Mouse (Mus musculus) mesoderm, embryonic 11.5 days (tissue): Measurements from ENCODE around the gene Zfp644.
A peak's percentile ranks its signal among the peaks of the same experiment; 100 is the strongest.

ENCODE experiments used
- DNase-seq: peaks from one replicate; pipeline ENCODE4 v3.0.0-alpha.2; 2012; ENCODE audit warnings: low read depth, low spot score

Gene Zfp644

DNA sequence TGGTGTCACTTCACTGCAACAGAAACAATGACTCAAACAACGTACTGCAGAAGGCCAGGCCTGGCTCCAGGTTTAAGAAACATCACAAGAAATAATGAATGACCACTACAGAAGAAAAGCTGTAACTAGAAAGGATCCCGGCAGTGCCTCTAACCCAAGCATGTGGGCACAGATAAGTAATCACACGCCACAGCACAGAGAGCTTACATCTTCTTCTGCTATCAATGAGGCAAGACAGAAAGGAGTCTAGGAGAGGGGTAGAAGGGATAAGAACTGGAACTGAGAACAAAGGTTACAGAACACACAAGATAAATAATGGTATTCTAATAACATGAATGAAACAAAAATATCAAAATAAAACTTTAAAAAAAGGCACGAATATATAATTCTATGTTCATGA lies 32.2 kb downstream of the Zfp644 start:
- no peak for DNase-seq

DNA sequence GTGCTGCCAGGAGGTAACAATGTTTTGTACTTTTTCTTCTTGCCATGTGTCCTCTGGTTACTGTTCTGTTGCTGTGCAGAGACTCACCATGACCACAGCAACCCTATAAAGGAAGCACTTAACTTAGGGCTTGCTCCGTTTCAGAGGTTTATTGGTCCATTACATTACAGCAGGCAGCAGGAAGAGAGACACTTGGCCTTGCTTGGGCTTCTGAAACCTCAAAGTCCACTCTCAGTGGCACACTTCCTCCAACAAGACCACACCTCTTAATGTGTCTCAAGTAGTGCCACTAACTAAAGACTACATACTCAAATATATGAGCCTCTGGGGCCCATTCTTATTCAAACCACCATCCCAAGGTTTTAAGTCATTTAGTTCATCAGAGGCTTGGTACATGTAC lies 36.2 kb downstream of the Zfp644 start:
- DNase-seq = no peak

DNA sequence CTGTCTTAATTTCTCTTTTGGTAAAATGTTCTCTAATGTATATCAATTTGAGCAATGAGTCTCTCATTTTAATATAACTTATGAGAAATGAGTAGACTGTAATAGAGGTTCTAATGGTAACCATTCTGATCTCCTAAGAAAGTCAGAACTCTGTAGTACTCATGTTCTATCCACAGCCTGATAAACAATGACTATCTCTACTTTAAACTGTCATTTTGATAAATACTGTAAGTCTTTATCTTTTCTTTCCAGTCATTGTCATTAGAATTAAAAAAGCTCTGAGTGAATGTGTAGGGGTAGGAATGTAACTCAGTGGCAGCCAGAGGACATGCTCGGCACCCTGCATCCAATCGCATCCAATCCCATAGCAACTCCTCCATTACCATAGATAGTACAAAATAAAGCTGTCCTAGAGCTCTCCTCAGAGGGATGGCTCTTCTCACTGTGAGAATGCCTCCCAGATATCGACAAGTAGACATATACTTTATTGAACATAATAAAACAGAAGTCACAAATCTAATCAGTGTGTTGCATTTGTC lies 44.2 kb downstream of the Zfp644 start:
- no peak for DNase-seq

DNA sequence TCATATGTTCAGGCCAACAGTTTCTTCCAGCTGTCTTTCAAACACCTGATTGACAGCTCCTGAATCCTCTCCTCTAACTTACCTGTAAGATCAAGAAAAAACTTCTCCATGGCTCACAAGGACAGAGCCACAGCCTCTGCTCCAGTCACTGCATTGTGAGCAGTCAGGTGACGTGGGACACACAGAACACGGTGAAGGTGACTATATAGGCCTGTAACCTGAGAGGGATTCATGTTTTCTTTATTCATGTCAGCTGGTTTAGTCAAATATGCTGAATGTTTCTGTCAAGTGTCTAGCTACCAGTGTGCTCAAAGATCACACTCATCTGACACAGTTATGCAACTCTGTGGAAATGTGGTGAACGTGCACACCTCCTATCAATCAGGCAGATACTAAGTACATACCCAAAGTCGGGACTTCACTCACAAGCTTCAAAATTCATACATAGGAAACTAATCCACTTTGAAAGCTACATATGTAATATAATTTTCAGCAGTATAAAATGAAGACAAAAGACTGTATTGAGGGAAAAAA lies 44.8 kb downstream of the Zfp644 start:
- DNase-seq = no peak

DNA sequence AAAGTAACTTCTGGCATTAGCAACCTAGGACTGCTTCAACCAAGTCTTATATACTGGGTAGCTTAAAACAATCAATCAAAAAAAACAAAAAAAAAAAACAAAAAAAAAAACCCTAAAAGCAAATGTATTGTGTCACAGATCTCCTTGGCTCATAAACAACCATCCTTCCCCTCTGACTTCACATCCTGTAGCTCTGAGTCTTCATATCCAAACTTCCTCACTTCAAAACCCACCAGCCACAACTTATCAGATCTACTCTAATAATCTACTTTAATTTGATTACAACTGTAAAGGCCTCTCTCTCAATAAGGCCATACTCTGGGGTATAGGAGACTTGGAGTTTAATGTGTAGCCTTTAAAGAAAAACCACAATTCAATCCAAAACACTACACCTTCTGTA lies 47.1 kb downstream of the Zfp644 start:
- no peak for DNase-seq

DNA sequence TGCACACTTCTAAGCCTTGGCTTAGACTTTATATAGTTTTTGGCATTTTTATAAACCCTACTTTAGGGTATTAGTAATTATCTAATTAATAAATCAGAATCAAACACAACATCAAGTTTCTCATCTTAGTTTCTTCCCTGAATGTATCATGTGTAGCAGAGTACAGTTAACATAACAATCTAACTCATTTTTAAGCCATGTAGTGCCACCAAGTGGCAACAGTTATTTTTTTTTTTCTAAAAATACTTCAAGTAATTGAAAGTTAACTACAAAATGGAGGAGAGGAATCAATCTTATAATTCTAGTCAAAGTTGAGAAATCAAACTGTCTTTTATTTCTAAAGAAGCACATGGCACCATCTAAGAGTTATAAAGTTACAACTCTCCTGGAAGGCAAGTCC lies 47.6 kb downstream of the Zfp644 start:
- no peak for DNase-seq

DNA sequence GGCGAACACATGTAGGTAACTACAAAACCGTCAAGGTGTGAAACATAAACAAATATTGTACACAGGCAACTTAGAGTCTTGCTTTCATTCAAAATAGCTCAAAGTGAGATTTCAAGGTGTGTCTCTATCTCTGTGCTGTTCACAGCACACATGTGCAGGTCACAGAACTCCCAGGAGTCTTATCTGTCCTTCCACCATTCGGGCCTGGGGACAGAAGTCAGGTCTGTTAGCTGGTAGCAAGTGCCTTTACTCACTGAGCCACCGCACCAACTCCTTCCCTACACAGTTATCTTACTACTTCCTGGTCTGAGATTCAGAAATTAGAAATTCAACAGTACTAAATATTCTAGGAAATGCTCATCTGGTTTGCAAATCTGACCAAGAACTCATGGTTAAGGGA lies 53.7 kb downstream of the Zfp644 start:
- DNase-seq = no peak

DNA sequence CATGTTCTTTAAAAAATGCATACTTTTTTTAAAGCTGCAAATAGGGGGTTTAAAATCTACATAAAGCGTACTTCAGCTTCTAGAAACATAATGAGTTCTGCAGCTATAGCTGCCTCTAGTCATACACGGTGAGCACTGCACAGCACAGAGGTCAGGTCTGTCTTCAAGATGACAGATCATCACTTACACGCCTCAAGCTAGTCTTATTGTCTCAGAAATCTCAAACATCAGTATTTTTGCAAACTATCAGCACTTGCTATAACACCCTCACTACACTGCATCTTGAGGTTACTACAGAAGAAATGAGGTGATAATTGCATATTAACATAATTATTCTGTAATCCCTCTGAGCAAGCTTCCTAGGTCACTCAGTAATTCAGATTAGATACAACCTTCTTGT lies 55.2 kb downstream of the Zfp644 start:
- no peak for DNase-seq

DNA sequence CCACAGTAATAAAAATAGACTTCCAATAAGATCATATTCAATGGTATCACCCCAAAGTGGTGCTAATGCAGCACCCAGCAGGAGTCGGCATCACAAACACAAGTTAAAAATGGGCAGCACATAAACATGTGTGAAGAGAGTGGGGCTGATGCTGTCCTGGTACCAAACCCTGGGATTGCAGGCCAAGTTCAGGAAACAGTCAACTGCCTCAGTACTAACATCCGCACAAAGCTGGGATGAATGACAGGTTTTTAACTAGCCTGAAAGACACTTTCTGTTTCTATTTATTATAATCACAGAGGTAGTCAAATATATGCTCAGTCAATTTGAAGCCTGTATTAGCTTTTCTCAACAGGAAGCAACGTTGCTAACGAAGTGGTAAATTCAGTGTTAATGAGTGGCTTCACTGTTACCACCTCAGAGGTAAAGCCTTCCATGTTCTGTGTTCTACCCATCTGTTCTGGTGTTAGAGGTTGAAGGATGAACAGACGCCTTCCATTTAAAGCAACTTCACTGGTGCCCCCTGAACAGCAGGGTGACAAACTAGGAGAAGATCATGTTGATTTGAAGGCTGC lies 56.8 kb downstream of the Zfp644 start:
- no peak for DNase-seq

DNA sequence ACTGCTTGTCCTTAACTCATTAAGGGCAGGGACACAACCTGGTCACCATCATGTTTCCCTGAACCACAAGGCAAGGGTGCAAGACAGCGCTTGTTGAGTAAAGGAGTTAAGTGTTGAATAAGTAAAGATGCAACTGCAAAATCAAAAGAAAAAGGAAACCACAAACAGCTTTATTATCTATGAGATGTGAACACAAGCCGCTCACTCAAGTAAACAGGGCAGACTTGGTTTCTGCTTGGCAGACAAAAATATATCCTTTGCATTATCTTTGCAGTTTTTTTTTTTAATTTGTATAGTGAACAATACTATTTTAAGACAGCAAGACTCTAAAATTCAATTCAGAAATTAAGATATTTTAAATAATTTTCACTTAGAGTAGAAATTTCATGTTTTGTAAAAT lies 57.5 kb downstream of the Zfp644 start:
- DNase-seq = no peak

DNA sequence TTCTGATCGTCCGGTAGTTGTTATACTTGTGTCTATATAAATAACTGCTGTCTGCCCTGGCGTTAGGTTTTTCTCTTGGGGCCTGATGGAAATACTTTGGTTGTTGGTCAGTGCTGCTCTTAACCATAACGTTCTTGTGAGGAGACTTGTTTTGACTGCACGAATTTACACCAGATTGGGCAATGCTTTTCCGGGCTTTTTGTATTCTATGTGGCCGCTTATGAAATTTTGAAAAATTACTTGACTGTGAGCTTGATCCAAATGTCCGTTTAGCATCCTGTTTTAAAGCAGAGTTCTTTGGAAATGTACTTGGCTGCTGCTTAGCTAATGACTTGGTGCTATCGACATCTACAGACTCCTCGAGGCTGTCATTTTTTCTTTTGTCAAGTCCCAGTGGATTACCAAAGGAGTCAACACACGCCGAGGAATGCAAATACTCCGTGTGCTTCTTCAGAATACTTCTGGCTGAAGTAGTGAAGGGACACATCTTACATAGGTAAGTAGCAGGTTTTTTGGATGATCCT lies 60.6 kb downstream of the Zfp644 start:
- DNase-seq = no peak

DNA sequence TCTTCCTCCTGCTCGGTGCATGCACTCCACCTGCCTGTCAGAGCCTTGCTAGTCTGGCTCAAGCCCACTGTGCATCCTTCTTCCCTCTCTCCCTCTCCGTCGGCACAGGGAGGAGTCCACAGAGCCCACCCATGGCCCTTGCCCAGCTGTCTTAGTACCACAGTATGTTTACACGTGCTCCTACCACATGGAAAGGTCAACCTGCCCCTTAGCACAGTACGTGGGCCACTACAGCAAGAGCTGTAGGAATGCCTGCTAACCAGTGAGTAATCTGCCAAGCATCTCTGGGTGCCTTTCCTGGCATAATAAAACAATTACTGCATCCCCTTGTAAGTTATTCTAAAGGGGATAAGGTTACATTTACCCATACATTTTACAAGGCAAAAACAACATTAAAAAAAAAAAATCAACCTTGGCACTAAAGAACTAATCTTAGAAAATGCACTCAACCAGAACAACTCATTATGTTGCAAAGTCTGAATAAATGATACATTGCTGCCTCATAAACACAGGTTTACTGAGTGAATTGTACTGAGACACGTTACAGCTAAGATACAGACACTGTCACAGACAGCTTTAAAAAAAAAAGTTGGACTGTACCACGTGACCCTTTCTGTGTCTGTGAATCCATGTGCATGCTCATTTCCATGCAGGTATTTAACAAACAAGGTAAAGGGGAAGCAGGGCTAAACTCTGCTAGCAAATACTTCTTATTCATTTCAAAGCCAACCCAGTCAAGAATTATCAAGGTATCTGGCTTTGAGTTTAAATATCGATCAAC lies 68.5 kb downstream of the Zfp644 start:
- DNase-seq = no peak

DNA sequence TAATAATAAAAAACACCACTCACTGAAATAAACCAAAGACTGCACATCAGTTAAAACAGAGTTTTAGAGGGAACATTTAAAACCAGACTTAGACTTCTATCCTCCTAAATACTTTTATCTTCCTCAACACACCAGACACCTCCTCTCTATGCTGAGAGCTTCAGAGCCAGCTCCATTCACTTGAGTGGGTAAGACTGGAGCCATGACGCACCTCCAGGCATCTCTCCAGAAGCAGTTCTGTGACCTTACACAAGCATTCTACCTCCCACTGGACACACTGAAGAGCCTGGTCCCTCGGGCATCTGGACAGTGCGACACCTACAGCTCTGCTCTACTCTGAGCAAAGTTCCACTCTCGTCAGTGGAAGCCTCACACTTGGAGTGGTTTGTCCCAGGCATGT lies 73.8 kb downstream of the Zfp644 start:
- DNase-seq = no peak

DNA sequence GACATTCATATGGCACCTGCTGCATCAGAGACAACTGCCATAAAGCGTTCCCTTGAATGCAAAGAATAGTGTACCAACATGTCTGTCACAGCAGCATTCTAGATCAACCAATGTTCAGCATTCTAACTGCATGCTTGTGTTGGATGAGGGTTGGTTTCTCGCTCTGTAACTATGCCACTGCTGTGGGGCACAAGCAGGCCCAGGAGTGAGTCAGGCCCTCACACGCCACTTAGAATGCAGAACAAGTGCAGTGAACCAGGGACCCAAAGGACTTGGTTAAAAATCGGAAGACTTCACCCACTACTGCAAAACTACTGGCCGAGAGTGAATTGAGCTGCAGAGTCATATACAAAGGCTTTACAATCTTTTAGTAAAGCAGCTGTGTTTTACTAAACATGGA lies 74.9 kb downstream of the Zfp644 start:
- DNase-seq = no peak

DNA sequence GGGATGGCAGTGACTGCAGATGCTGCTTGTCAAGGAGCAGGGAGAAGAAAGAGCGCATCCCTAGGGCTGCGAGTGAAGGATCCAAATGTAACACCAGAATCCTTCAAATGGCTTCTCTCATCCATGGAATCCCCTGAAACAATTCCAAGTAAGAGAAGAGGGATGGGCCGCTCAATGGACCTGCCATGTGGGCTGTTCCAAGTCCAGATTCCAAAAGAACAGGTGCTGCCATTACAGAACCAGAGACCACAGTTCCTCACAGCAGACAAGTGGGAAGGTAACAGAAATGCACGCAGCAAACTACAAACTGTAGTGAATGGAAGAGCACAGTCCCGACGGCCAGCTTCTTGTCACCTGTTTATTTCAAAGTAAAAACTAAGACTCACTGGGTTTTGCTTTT lies 76.6 kb downstream of the Zfp644 start:
- no peak for DNase-seq

DNA sequence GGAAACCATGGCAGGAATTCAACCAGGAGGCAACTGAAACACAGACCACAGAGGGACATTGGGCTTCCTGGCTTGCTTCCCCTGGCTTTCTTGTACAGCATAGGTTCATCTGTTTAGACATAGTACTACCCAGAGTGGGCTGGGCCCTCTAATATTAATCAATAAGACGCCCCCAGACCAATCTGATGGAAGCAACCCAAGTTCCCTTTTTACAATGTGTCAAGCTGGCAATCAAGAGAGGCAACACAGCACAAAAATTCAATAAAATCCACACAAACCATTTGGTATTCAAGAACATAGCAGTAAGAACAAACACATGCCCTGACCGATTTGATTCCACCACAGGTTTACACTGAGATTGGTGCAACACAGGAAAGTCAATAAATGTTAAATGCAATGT lies 82.1 kb downstream of the Zfp644 start:
- DNase-seq = no peak

DNA sequence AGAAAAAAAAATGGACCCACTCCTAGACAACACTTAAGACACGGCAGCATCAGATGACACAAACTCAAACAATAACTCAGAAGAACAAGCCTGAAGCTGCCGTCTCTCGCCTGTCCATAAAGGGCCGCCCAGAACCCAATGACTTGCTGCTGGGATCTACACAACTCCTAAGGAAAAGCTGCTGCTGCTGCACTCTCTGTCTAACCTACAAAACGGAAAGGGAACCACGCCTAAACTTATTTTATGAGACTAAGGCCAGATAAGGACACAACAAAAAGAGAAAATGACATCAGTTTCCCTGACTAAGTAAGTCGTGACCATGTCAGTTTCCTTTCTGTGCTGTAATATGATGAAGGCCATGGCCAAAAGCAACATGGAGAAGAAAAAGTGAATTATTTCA lies 82.5 kb downstream of the Zfp644 start:
- DNase-seq = no peak

DNA sequence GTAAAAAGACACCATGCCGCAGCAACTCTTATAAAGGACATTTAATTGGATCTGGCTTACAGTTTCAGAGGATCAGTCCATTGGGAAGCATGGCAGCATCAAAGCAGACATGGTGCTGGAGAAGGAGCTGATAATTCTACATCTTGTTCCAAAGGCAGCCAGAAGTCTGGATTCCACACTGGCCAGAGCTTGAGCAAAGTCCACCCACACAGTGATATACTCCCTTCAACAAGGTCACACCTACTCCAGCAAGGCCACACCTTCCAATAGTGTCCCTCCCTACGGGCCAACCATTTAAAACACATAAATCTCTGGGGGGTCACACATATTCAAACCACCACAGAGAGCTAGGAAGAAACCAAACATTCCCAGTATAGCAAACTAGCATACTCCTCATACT lies 84.9 kb downstream of the Zfp644 start:
- no peak for DNase-seq

DNA sequence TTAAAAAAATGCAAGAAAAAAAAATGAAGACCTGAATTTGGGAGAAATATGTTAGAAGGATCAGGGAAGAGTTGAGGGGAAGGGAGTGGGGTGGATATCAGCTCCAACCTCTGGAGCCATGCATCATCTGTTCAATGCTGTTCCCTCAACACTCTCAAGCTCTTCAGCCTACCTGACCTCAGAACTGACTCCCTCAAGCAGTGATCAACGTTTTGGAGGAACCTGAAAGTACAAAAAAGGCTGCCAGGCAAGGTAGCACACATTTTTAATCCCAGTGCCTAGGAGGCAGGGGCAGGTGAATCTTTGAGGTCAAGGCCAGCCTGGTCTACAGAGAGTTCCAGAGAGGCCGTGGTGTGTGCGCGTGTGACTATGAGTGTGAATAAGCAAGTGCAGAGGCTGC lies 88.3 kb downstream of the Zfp644 start, which contains the start of gene Gm17304:
Gene Gm17304 (plus strand): TSS at position 301 of the 400 bp plus-strand sequence.
- DNase-seq = no peak

DNA sequence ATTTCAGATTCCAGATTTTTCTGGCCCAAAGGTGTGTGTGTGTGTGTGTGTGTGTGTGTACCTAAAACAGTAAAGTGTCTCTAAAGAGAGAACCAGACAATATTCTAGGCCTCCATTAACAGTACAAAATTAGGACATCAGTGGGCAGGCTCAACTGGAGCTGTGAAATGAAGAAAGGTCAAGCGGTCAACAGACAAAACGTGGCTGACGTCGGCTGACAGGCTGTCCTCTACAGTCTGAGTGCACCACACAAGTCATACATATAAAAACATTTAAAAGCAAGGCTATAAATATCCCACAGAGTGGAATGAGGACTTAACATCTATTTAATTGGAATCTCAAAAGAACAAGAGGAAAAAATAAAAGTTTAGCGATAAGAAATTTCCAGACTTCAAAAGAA lies 90.0 kb downstream of the Zfp644 start:
- no peak for DNase-seq

DNA sequence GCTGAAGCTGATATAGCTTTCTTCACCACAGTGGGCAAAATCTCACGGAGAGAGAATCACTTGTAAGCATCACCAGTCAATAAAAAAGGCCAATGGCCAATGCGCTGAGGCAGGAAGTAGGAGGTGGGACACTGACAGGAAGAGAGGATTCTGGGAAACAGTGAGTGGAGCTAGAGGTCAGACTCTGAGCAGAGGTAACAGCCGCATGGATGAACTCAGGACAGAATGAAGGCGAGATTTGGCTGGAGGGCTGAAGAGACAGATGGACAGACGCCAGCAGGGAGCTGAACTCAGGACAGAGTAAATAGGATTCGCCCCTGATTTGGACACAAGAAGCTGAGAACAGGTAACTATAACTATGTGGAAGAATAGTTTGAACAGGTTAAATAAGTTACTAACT lies 92.0 kb downstream of the Zfp644 start:
- no peak for DNase-seq

DNA sequence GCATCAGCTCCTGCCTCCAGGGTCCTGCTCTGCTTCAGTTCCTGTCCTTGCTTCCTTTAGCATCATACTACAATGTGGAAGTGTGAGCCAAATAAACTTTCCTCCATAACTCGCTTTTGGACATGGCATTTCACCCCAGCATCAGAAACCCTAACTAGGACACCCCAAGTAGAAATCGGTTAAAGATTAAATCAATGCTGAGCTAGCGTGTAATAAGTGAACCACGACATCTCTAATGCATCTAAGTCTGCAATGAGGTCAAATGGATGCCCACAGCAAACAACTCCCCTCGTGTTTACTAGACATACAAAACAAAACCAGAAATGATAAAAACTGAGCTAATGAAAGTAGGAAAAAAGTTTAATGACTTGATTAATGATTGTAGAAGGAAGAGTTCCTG lies 92.7 kb downstream of the Zfp644 start:
- DNase-seq = no peak

DNA sequence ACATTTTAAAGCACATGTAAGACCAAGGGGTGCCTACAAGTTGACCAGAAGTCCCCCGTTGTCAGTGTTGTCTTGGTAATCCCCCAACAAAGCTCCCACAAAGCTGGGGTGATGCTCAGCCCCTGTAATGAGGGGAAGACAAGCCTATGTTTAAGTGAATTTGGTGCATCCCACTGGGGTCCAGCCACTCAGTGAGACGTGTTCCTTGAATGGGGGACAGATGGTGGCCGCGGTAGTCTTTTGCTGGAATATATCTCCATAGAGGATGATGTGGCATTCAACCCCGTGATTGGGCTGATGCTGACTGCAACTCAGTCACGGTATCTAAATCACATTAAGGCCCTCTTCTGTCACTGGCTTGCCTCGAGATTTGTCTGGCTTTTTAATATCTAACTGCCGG lies 97.6 kb downstream of the Zfp644 start:
- peak; percentile 29 for DNase-seq
